Mouse (Mus musculus): ENCODE measurements around the gene Dkk2.

Gene Dkk2

GRCm38 (mm10) chr3:132085112-132085822 lies at the start of gene Dkk2:
TSS of gene Dkk2 (plus strand) at chr3:132085292.
- in situ Hi-C loops (cut with MboI, MseI): no loop called here

GRCm38 (mm10) chr3:132036704-132037103 lies 48.4 kb upstream of the Dkk2 start:
- in situ Hi-C loops (cut with MboI, MseI): no loop called here

GRCm38 (mm10) chr3:132037670-132038069 lies 47.4 kb upstream of the Dkk2 start:
- in situ Hi-C loops (cut with MboI, MseI): no loop called here

GRCm38 (mm10) chr3:132040066-132040465 lies 45.0 kb upstream of the Dkk2 start:
- in situ Hi-C loops (cut with MboI, MseI): no loop called here

- in situ Hi-C loops (cut with MboI, MseI): loop anchor here (25.0 kb wide), 1 partner anchor 564 kb away; the partner anchor contains the start of gene Sgms2
Observed at GRCm38 (mm10) chr3:132050884-132051457, 34.1 kb upstream of the Dkk2 start.

GRCm38 (mm10) chr3:132062816-132063215 lies 22.3 kb upstream of the Dkk2 start:
- in situ Hi-C loops (cut with MboI, MseI): loop anchor here (25.0 kb wide), 1 partner anchor 576 kb away; the partner anchor contains the start of gene Sgms2

- in situ Hi-C loops (cut with MboI, MseI): loop anchor here (25.0 kb wide), 1 partner anchor 576 kb away; the partner anchor contains the start of gene Sgms2
Observed at GRCm38 (mm10) chr3:132063374-132063773, 21.7 kb upstream of the Dkk2 start.

GRCm38 (mm10) chr3:132063966-132064365 lies 21.1 kb upstream of the Dkk2 start:
- in situ Hi-C loops (cut with MboI, MseI): loop anchor here (25.0 kb wide), 1 partner anchor 577 kb away; the partner anchor contains the start of gene Sgms2

- in situ Hi-C loops (cut with MboI, MseI): loop anchor here (25.0 kb wide), 1 partner anchor 578 kb away; the partner anchor contains the start of gene Sgms2
Observed at GRCm38 (mm10) chr3:132064920-132065319, 20.2 kb upstream of the Dkk2 start.

GRCm38 (mm10) chr3:132070949-132071348 lies 14.1 kb upstream of the Dkk2 start:
- in situ Hi-C loops (cut with MboI, MseI): loop anchor here (25.0 kb wide), 1 partner anchor 584 kb away; the partner anchor contains the start of gene Sgms2

- in situ Hi-C loops (cut with MboI, MseI): no loop called here
Observed at GRCm38 (mm10) chr3:132084018-132084417, 1.1 kb upstream of the Dkk2 start.

- in situ Hi-C loops (cut with MboI, MseI): no loop called here
Observed at GRCm38 (mm10) chr3:132084680-132085079, 412 bp upstream of the Dkk2 start.

GRCm38 (mm10) chr3:132085823-132086350 lies 795 bp downstream of the Dkk2 start:
- in situ Hi-C loops (cut with MboI, MseI): no loop called here

GRCm38 (mm10) chr3:132086461-132086860 lies 1.4 kb downstream of the Dkk2 start:
- in situ Hi-C loops (cut with MboI, MseI): no loop called here

GRCm38 (mm10) chr3:132087011-132087486 lies 2.0 kb downstream of the Dkk2 start:
- in situ Hi-C loops (cut with MboI, MseI): no loop called here

- in situ Hi-C loops (cut with MboI, MseI): no loop called here
Observed at GRCm38 (mm10) chr3:132092983-132093382, 7.9 kb downstream of the Dkk2 start.

- in situ Hi-C loops (cut with MboI, MseI): no loop called here
Observed at GRCm38 (mm10) chr3:132096296-132096695, 11.2 kb downstream of the Dkk2 start.

- in situ Hi-C loops (cut with MboI, MseI): no loop called here
Observed at GRCm38 (mm10) chr3:132100746-132101145, 15.7 kb downstream of the Dkk2 start.

- in situ Hi-C loops (cut with MboI, MseI): no loop called here
Observed at GRCm38 (mm10) chr3:132103020-132103419, 17.9 kb downstream of the Dkk2 start.

GRCm38 (mm10) chr3:132103454-132103853 lies 18.4 kb downstream of the Dkk2 start:
- in situ Hi-C loops (cut with MboI, MseI): no loop called here

- in situ Hi-C loops (cut with MboI, MseI): no loop called here
Observed at GRCm38 (mm10) chr3:132115772-132116511, 30.9 kb downstream of the Dkk2 start.

GRCm38 (mm10) chr3:132121344-132121743 lies 36.3 kb downstream of the Dkk2 start:
- in situ Hi-C loops (cut with MboI, MseI): no loop called here
